Mouse (Mus musculus) megakaryocyte, embryonic 14.5 days (primary cell): ENCODE data around the gene Gm45021. TPM values are rescaled to one million over a fixed set of nuclear protein-coding genes. Genes with fewer than 3 reads are reported as not detected.

Experiments used
- H3K27me3 ChIP-seq: replicated peaks from 2 replicates; pipeline ENCODE3; 2012; ENCODE audit warnings: inconsistent platforms
- H3K36me3 ChIP-seq: replicated peaks from 2 replicates; pipeline ENCODE3; 2012; ENCODE audit warnings: low read length, inconsistent platforms, mixed read lengths
- H3K4me1 ChIP-seq: 2 replicates; pipeline ENCODE4 v1.6.1; 2012; ENCODE audit warnings: inconsistent platforms
- H3K4me3 ChIP-seq: replicated peaks from 2 replicates; pipeline ENCODE3; 2012; ENCODE audit warnings: moderate library complexity, mild to moderate bottlenecking, inconsistent platforms
- H3K9me3 ChIP-seq: 2 replicates; pipeline ENCODE4 v1.6.1; 2012; ENCODE audit warnings: inconsistent platforms
- FLI1 ChIP-seq: IDR thresholded peaks from 2 replicates; pipeline ENCODE4 v1.6.1; 2012; ENCODE audit warnings: low read length, inconsistent platforms, mixed read lengths
- GATA1 ChIP-seq: IDR thresholded peaks from 3 replicates; pipeline ENCODE4 v1.6.1; 2012; ENCODE audit warnings: mixed read lengths, low read length, inconsistent platforms, borderline replicate concordance
- polyA plus RNA-seq: library from polyadenylated mRNA; stranded (reverse); fragments of >175 nt; gene quantifications from 2 replicates; pipeline ENCODE4 v1.2.3, GENCODE M21; 2012; ENCODE audit warnings: low replicate concordance; ENCODE audit not compliant: insufficient read depth

Gene Gm45021
- polyA plus RNA-seq, 1 experiment, result not detected

GRCm38 (mm10) chr6:48610657-48611056 lies 21.2 kb downstream of the Gm45021 start:
- H3K36me3 ChIP-seq, result peaks cover 69% of the 10 kb centered on the region
- H3K4me3 ChIP-seq, result no peak overlapping the region
- no peak for TF ChIP-seq GATA1
- H3K9me3 ChIP-seq, result no peaks in the 10 kb centered on the region
- H3K4me1 ChIP-seq, result peaks cover 36% of the 10 kb centered on the region
- no peaks in the 10 kb centered on the region for H3K27me3 ChIP-seq

- no peaks in the 10 kb centered on the region for H3K27me3 ChIP-seq
- TF ChIP-seq FLI1 (no peak), GATA1 (no peak)
- no peaks in the 10 kb centered on the region for H3K9me3 ChIP-seq
- peaks cover 29% of the 10 kb centered on the region for H3K4me1 ChIP-seq
- H3K4me3 ChIP-seq, result no peak overlapping the region
- peaks cover 89% of the 10 kb centered on the region for H3K36me3 ChIP-seq
Measured at GRCm38 (mm10) chr6:48613464-48613863, 24.1 kb downstream of the Gm45021 start.

GRCm38 (mm10) chr6:48614756-48615155 lies 25.3 kb downstream of the Gm45021 start:
- TF ChIP-seq FLI1, result no peak
- no peak for TF ChIP-seq GATA1
- H3K4me3 ChIP-seq, result no peak overlapping the region
- H3K4me1 ChIP-seq, result peaks cover 16% of the 10 kb centered on the region
- H3K27me3 ChIP-seq, result no peaks in the 10 kb centered on the region
- peaks cover 92% of the 10 kb centered on the region for H3K36me3 ChIP-seq
- H3K9me3 ChIP-seq, result peaks cover 5% of the 10 kb centered on the region

- H3K36me3 ChIP-seq, result peaks cover 78% of the 10 kb centered on the region
- no peak overlapping the region for H3K4me3 ChIP-seq
- peaks cover 11% of the 10 kb centered on the region for H3K9me3 ChIP-seq
- peaks cover 26% of the 10 kb centered on the region; the same call in 1 of the 2 replicates for H3K4me1 ChIP-seq
- no peaks in the 10 kb centered on the region for H3K27me3 ChIP-seq
- TF ChIP-seq FLI1, result no peak
- TF ChIP-seq GATA1, result no peak
Measured at GRCm38 (mm10) chr6:48620031-48620430, 30.6 kb downstream of the Gm45021 start.

GRCm38 (mm10) chr6:48622186-48622843 lies 32.9 kb downstream of the Gm45021 start:
- H3K9me3 ChIP-seq, result peaks cover 11% of the 10 kb centered on the region
- H3K27me3 ChIP-seq, result peaks cover 17% of the 10 kb centered on the region
- peak overlapping the region; percentile 85 for H3K4me3 ChIP-seq
- H3K4me1 ChIP-seq, result peaks cover 37% of the 10 kb centered on the region
- H3K36me3 ChIP-seq, result peaks cover 59% of the 10 kb centered on the region

GRCm38 (mm10) chr6:48623460-48623859 lies 34.0 kb downstream of the Gm45021 start:
- peaks cover 23% of the 10 kb centered on the region for H3K27me3 ChIP-seq
- H3K36me3 ChIP-seq, result peaks cover 48% of the 10 kb centered on the region
- H3K4me1 ChIP-seq, result peaks cover 45% of the 10 kb centered on the region
- no peak overlapping the region for H3K4me3 ChIP-seq
- TF ChIP-seq FLI1 (no peak), GATA1 (no peak)
- H3K9me3 ChIP-seq, result peaks cover 11% of the 10 kb centered on the region

GRCm38 (mm10) chr6:48626464-48626863 lies 37.1 kb downstream of the Gm45021 start, which contains the start of gene AI854703:
Gene AI854703, plus strand, starts transcription at chr6:48626764.
- peaks cover 12% of the 10 kb centered on the region for H3K9me3 ChIP-seq
- peak within 1 kb of the TSS; percentile 92 for H3K4me3 ChIP-seq
- H3K36me3 ChIP-seq, result peaks cover 42% of the 10 kb centered on the region
- H3K4me1 ChIP-seq, result peaks cover 51% of the 10 kb centered on the region
- TF ChIP-seq FLI1 (no peak), GATA1 (no peak)
- H3K27me3 ChIP-seq, result peaks cover 32% of the 10 kb centered on the region

- H3K4me3 ChIP-seq, result peak overlapping the region; percentile 92
- TF ChIP-seq FLI1 (no peak), GATA1 (no peak)
Measured at GRCm38 (mm10) chr6:48626984-48627383, 37.6 kb downstream of the Gm45021 start.

GRCm38 (mm10) chr6:48627511-48627924 lies 38.1 kb downstream of the Gm45021 start:
- H3K4me3 ChIP-seq, result peak overlapping the region; percentile 92
- H3K27me3 ChIP-seq, result peaks cover 32% of the 10 kb centered on the region

More at GRCm38 (mm10) chr6:48626984-48627383, 37.6 kb downstream of the Gm45021 start:
- Histone ChIP-seq H3K27me3 (peaks cover 32% of the 10 kb centered on the region), H3K4me1 (peaks cover 48% of the 10 kb centered on the region), H3K9me3 (peaks cover 12% of the 10 kb centered on the region), H3K36me3 (peaks cover 42% of the 10 kb centered on the region)

GRCm38 (mm10) chr6:48628377-48628776 lies 39.0 kb downstream of the Gm45021 start:
- peaks cover 43% of the 10 kb centered on the region for H3K4me1 ChIP-seq
- H3K36me3 ChIP-seq, result peaks cover 38% of the 10 kb centered on the region
- peaks cover 12% of the 10 kb centered on the region for H3K9me3 ChIP-seq
- H3K27me3 ChIP-seq, result peaks cover 32% of the 10 kb centered on the region
- no peak overlapping the region for H3K4me3 ChIP-seq
- TF ChIP-seq FLI1 (no peak), GATA1 (no peak)

More at GRCm38 (mm10) chr6:48627511-48627924, 38.1 kb downstream of the Gm45021 start:
- Histone ChIP-seq H3K4me1 (peaks cover 43% of the 10 kb centered on the region), H3K36me3 (peaks cover 44% of the 10 kb centered on the region), H3K9me3 (peaks cover 12% of the 10 kb centered on the region)
- TF ChIP-seq FLI1 (no peak), GATA1 (no peak)
